Mouse (Mus musculus) inflammation-experienced regulatory T-cells, adult 6 months (primary cell): ENCODE data around the gene Hcst. TPM values are rescaled to one million over a fixed set of nuclear protein-coding genes. Genes with fewer than 3 reads are reported as not detected.

Source experiments
- ATAC-seq: one replicate; pipeline ENCODE4 v1.8.0; 2017
- polyA plus RNA-seq, 3 experiments: library from polyadenylated mRNA; unstranded; fragments of 100-300 nt; shearing (Covaris generic); gene quantifications; one replicate each; pipeline ENCODE4 v1.2.1; 2017

Gene Hcst
- polyA plus RNA-seq, 3 experiments from 2014 or later = 484 to 574 (median 552) TPM

DNA sequence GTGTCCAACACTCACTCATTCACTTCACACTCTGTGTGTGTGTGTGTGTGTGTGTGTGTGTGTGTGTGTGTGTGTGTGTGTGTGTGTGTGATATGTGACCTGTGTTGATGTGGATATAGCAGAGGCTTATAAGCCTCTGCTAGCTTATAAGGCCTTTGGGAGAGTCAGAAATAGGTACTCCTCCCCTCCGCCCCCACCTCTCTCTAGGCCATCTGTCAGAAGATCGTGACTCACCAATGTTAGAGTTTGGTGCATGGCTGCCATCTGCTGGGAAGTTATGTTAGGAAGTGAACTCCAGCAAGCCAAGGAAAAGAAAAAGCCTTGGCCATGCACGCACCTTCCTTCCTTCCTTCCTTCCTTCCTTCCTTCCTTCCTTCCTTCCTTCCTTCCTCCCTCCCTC is 12.1 kb upstream of the Hcst start:
- ATAC-seq = peak; percentile 81

DNA sequence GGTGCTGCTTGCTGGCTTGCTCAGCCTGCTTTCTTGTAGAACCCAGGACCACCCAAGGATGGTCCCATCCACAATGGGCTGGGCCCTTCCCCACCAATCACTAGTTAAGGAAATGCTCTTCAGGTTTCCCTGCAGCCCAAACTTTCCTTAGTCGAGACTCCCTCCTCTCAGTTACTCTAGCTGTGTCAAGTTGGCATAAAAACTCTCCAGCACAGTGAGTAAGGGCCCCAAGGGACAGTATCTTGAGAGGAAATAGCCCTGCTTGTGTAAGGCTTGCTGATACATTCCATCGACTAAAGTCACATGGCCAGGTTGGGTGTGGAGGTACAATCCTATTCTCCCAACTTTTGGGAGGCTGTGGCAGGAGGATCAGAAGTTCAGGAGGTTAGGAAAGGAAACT is 10.5 kb upstream of the Hcst start:
- no peak for ATAC-seq

DNA sequence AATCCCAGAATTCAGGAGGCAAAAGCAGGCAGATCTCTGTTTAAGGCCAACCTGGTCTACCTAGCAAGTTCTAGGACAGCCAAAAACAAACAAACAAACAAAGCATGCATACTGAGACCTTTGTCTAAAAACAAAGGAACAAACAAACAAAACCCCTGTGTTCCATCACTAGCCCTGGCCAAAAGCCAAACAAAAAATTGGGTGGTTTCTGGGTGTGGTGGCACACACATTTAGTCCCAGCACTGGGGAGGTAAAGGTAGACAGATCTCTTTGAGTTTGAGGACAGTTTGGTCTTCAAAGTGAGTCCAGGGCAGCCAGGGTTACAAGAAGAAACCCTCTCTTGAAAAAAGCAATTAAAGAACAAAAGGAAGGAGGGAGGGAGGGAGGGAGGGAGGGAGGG is 9.7 kb upstream of the Hcst start:
- no peak for ATAC-seq

DNA sequence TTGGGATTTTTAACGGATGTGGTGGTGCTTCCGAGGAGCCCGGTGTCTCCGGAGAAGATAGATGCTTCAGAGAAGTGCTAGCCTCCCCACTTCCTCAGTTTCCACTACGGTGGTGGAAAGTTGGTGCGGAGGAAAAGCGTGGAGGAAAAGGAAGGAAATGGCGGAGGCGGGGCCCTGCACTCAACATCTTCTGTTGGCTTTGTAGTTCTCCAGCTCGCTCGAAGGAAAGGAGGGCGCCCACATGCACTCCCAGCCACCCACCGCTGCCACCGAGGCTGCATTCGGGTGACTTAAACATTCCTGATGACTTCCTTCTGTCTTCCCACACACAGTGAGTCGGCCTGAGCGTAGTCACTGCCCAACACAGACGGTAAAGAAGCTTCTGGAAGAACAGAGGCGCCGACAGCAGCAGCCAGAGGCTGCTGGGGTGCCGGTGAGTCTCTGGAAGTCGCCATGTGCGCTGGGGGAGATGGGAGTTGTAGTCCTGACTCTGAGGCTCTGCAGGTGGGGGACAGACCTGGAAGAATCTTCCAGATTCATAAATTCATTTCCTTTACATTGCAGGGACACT is 3.5 kb upstream of the Hcst start:
- peak; percentile 34 for ATAC-seq

DNA sequence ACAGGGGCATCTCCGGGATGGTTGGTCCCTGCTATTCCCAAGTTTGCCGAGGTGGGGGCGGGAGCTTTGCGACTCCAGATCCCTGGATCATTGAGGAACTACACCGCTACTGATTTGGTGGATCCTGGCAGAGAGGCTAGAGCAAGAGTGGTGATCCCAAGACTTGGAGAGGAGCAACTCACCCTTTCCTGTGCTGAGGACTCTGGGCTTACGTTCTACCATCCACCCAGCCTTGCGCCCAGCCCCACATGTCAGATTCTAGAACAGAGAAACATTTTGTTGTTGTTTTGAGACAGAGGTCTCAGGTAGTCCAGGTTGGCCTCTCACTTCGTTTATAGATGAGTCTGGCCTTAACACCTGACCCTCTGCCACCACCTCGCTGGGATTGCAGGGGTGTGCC is 2.9 kb upstream of the Hcst start:
- ATAC-seq = peak; percentile 12

DNA sequence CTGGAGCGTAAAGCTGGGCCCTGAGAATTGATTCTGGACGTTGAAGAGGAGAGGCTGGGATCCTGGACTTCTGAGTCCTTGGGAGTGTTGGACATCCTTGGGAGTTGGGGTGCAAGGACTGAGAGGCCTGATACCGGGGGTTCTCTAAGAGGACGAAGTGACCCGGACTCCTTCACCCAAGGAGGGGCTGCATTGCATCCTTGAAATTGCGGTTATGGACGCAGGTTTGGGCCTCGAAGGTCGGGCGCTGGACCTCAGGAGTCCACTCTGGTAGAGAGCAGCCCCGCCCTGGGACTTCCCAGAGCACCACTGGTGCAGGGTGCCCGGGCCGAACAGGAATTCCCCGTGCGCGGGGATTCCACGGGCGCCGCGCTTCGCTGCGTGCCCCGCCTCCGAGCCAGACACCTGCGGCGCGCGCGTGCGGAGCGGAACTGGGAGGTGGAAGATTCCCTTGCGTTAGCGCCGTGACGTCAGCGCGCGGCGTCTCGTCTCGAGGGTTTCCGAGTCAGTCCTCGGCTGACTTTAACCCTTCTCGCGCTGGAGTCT is 2.3 kb upstream of the Hcst start:
- ATAC-seq = peak; percentile 71

DNA sequence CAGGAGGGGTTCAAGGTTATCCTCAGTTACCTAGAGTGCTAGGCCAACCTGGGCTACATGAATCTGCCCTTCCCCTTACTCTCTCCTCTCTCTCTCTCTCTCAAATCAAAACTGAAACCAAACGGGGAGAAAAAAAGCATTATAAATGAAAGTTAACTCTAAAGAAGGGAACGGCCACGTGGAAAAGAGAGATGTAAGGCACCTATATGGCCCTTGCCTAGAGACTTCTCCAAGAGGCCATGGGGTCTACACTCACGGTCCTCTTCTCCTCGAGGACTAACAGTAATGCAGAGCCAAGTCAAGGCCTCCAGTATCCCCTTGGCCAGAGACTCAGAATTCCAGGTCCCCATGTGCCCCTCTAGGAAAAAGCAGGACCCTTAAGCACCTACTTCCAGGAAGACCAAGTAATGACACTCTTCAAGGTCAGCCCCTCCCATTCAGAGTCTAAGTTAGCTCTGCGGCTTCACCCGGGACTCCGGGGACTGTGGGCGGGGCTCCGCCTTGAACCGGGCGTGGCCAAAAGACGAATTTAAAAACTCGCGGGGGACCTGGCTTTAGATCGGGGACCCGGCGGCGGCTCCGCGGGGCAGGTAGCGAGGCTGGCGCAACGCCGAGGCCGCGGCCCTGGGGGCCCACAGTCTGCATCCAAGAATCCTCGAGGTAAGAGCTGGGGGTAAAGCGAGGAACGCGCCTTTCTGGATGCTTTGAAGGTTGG is 1.7 kb upstream of the Hcst start, which contains the start of gene Nfkbid:
Gene Nfkbid, plus strand, starts transcription at position 558 of the 715 bp plus-strand sequence.
- peak; percentile 43 for ATAC-seq

DNA sequence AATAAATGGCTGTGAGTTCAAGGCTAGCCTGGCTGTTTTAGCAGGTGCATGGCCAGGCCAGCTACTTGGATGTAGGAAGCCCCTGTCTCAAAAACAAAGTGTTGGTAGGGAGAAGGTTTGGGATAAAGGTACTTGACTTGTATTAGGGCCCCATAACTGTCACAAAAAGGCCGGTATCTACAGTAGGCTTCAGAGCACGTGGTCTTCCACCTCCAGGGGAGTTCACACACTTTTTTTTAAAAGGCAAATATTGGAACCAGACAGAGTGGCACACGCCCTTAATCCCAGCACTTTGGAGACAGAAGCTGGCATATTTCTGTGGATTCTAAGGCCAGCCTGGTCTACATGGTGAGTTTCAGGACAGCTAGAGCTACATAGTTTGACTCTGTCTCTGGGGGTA is 1.0 kb upstream of the Hcst start:
- no peak for ATAC-seq

DNA sequence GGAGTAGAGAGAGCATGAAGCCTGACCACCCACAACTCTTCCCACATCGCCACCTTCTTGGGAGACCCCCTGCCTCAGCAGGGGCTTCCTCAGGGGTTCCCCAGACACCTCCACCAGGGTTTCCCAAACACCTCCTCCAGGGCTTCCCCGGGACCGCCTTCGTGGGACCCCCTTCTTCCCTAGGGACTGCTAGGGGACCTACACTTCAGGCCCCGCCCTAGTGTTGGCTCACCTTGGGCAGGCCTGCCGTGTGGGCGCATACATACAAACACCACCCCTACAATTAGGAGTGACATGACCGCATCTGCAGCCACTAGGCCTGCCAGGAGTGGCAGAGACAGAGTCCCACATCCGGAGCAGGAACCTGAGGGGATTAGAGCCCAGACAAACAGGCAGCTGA is 1.8 kb downstream of the Hcst start:
- peak; percentile 29 for ATAC-seq

DNA sequence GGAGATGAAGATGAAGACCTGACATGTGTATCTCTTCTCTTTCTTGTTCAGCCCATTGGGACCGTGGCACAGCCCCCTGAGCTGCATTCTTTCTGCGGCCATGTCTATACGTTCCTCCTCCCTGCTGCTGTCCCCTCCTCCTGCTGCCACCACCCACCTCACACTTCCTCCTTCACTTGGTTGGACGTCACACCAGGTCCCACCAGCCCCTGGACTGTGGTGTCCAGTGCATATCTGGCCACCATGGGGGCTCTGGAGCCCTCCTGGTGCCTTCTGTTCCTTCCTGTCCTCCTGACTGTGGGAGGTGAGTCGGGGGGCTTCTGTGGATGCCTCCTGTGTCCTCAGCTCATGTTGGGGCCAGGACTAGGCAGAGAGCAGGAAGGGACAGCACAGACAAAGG is 6.1 kb downstream of the Hcst start, which contains the start of gene Tyrobp:
Gene Tyrobp, plus strand, starts transcription at position 165 of the 400 bp plus-strand sequence.
- ATAC-seq = no peak

DNA sequence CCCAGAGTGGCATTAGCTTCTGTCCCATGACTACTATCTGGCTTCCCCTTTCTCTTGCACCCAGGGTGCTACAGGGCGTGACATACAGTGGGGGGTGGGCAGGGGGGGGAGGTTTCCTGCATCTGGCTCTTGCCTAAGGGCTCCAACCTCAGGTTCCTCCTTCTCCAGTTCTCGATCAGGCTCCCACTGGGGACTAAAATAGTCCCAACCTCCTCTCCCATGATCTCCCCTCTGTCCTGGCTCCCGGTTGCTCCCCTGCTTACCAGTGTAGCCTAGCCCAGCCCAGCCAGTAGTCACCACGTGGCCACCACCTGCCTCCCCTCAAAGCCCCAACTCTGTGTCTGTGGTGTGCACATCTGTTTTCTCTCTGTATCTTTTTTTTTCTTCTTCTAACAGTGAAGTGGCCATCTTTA is 6.9 kb downstream of the Hcst start:
- no peak for ATAC-seq

DNA sequence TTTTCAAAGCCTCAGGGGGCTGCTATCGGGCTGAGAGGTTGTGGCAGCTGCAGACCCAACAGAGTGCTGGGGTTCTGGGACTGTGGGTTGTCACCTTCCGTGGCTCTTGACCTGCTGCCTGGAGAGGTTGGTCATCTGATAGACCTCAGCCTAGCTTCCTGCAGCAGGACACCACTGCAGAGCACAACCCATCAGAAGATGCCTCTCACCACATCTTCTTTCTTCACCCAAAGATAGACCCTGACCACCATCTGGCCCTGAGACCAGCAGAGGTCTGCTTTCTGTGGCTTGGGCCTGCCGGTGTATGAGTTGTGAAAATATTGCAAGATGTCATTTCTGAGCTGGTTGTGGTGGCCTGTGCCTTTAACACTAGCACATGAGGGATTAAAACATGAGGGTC is 8.6 kb downstream of the Hcst start:
- ATAC-seq = no peak

DNA sequence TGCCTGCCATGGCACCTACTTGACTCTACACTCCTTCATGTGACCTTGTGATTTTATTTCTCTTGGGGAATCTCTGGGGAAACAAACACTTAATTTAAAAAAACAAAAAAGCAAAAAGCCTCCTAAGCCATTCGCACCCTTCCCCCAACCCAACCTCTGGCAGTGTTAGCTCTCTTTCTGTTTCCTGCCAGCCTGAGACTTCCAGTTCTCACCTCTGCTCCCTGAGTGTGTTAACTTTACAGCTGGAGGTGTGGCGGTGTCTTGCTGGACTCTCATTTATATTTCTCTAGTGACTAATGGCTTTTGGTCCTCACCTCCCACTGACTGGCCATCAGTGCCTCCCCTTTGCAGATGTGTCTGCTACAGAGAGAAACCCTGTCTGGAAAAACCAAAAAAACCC is 9.9 kb downstream of the Hcst start:
- no peak for ATAC-seq

DNA sequence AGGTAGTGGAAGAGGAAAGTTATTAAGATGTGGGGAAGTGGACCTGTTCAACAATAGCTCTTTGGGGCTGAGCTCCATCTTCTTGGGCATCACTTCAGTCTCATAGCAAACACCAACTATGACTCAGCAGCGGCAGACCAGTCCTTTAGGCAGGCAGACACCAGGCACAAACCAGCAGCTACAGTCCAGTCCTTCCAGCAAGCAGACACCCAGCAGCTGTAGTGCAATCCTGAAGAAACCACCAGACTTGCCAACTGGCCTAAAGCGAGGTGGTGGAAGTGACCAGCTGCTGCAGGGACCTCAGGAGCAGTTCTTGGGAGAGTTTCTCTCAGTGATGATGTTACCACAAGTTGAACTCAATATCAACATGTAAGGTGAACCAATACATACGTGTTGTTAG is 11.0 kb downstream of the Hcst start:
- ATAC-seq = no peak

DNA sequence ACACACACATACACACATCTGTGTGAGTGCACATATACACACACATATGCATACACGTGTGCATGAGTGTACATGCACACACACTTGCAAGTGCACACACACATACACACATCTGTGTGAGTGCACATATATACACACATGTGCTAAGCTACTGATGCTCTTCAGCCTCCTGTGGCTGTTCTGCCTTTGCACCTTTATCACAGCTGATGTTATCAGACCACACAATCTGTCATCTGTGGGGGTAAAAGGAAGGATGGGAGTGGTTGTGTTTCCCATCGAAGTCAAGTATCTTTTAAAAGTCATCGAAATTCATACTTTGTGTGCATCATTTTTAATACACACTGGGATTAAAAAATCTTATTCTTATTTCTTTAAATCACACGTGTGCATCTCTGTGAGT is 17.3 kb downstream of the Hcst start:
- ATAC-seq = peak; percentile 75

DNA sequence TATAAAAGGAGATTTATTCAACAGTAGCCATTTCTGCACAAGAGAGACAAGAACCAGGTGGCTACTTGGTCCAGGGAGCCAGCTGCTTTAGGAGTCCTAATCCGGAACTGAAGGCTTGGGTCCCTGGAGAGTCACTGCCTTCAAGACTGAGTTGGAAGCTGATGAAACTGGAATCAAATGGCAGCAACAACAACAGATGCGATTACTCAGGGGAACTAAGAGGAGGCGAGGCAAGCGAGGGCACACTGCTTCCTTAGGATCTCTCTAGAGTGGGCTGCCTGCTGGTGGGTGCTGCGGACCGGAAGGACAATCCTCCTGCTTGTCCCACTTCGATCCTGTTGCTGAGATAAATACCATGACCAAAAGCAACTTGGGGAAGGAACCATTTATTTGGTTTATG is 20.0 kb downstream of the Hcst start:
- ATAC-seq = no peak

DNA sequence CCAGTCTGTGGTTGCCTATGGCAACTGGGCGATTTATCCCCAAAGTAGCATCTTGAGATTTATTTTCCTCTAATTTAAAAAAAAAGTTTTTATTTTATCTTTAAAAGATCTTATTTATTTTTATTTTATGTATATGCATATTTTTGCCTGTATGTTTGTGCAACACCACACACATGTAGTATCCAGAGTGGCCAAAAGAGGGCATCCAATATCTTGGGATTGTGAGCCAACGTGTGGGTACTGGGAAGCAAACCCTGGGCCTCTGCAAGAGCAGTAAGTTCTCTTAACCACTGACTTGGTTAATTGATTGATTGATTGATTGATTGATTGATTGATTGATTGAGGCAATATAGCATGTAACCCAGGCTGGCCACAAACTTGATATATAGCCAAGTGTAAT is 24.8 kb downstream of the Hcst start:
- no peak for ATAC-seq

DNA sequence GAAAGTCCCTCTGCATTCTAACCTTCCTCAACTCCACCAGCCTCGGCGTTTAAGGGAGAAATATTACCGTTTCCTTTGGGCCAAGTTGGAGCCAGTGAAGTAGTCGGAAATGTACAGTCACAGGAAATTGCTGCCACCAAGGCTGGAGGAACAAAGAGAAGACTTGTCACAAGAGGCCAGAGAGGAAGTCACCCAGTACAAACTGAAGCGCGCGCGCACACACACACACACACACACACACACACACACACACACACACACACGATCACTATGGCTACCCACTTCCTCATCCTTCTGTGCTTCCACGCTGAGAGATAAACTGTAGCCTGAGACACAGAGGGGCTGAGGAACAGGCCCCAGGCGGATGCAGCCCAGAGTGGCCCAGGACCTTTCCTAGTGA is 25.3 kb downstream of the Hcst start:
- ATAC-seq = peak; percentile 95

DNA sequence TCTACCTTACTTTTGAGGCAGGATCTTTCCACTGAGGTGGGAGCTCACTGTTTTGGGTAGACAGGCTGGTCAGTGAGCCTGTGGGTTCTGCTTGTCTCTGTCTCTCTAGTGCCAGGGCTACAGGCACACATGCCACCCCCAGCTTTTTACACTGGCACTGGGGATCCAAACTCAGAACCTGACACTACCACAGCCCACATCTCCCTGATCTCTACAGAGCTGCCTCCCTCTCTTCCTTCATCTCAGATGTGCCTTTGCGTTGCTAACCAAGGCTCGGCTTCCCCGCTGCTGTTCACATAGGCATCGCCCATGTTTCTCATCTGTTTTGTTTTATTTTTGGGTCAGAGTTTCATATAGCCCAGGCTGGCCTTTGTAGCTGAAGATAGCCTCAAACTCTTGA is 26.0 kb downstream of the Hcst start:
- no peak for ATAC-seq

DNA sequence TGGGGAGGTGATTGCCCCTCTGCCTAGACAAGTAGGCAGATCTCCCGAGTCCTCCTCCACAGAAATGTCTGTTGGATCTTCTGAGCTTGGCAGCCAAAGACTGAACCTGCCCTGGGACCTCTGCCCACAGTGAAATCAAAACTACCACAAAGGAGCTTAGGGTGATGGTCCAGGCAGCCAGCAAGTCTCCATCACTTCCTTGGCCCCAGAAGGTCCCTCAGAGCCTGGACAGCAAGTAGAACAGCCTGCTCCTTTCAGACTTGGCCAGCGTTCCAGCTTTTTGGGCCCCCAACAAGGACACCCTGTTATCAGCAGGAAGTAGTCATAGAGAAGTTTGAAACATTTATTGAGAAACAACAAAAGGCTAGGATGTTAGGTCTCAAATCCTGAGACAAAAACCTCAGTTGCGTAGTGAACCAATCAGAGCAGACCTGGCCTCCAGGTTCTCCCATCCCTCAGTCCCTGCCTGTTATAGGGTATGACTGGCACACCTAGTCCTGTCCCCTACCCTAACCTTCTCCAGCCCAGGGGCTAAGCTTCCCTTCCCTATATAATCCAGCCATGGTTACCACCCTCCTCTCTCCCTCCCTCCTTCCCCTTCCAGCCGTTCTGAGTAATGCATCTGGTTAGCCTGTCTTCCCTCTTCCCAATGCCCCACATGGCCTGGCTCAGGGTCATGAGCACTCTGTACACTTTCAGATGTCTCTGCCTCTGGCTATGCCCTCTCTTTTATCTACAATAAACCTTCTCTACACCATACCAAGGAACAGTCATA is 26.7 kb downstream of the Hcst start:
- no peak for ATAC-seq

DNA sequence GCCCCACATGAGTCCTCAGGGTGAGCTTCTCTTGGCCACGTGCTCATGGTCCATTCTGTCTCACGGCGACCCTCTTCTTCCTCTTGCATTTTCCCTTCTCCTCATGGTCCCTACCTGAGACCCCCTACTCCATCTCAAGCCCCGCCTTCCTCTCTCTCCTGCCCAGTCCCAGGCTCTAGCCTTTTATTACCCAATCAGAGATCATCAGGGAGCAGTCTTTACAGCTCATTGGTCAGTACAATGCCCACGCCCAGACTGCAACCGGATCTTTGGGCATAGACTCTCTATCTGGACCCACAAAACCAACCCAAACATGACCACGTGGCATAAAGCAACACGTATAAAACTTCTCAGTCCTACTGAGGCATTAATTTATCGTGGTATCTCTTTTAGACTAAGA is 35.5 kb downstream of the Hcst start:
- no peak for ATAC-seq

DNA sequence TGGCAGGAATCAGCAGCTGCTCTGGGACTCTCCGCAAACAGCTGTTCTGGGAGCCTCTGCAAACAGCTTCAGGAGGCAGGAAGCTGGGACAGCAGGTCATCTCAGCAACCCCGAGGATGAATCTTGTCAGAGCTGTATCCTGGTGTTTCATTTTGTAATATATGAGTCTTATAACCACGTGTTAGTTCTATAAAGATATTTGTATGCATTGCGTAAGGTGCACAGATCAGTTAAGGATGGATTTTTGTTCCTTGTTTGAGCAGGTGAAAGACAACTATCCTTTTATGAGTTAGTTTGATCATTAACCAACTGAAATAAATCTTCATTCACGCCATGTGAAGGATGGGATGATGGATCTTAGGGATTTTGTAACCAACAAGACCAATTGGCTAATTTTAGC is 39.6 kb downstream of the Hcst start:
- ATAC-seq = no peak

DNA sequence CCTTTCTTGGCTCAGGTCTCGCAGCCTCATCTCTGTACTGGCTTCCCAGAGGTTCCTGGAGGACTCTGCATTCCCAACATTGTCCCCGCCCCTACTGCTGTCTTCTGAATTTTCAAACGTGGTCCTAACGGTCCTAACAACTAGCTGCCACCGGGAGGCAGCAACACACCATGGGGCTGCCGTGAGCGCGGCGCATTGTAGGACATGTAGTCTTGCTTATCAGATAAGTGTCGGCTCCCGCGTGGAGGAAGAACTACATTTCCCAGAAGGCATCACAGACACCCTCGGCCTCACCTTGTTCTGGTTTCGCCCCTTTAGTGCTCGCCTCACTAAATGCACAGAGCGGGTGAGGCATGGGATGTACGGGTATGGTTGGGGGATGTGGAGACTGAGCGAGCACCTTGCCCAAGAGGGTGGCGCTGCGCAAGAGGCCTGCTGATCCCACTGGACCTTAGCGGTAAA is 46.1 kb downstream of the Hcst start:
- peak; percentile 100 for ATAC-seq
